Mouse (Mus musculus): ENCODE results near the gene Topbp1. TPM values are rescaled to one million over a fixed set of nuclear protein-coding genes. Genes with fewer than 3 reads are reported as not detected.
A peak's percentile ranks its signal among the peaks of the same experiment; 100 is the strongest.

Topbp1 gene
- total and polyA plus RNA-seq, 2 experiments = 1.9 to 8.4 TPM

DNA sequence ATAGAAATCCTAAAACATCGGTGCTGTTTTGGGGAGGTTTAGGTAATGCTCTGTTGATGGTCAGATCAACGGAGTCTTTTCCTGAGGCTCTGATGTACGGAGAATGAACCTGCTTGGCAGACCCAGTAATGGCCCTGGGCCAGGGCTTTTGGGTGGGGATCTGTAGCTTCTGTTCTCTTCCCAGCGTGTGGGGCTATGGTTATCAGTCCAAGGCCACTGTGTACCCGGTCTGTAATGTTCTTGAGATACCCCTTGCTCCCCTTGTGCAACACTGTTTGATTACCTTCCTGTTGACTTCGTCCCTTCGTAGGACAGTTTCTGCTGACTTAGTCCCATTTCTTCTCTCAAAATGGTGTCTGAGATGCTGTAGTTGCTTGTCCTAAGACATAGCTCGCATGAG is 3.9 kb upstream of the Topbp1 start:
- DNase-seq (ENCODE audit: extremely low read depth, low read depth, low spot score) = peak; percentile 66
- Histone ChIP-seq H3K36me3 (ENCODE audit: control insufficient read depth, insufficient read depth, low read length) (no peaks in the 10 kb centered on the region), H3K4me1 (ENCODE audit: control insufficient read depth, insufficient read depth, low read length) (peaks cover 2% of the 10 kb centered on the region; the same call in 1 of the 2 replicates), H3K9ac (ENCODE audit: low read depth, low read length) (no peak overlapping the region), H3K4me3 (ENCODE audit: insufficient read depth, low read depth, low read length) (no peak overlapping the region), H3K79me2 (ENCODE audit: control insufficient read depth, insufficient read depth, low read length) (no peaks in the 10 kb centered on the region), H3K27me3 (ENCODE audit: control insufficient read depth, insufficient read depth, low read length) (no peaks in the 10 kb centered on the region), H3K27ac (replicated peaks; ENCODE audit: insufficient read depth, low read depth, low read length) (no peak overlapping the region)
- 43% methylated on average over 8 of the region's 8 CpGs for WGBS
- TF ChIP-seq CTCF (IDR thresholded peaks at IDR 0.05; ENCODE audit: low read depth, low read length) = no peak
- TF ChIP-seq POLR2A (IDR thresholded peaks at IDR 0.05; ENCODE audit: extremely low read depth, insufficient read depth, low read length) = no peak

DNA sequence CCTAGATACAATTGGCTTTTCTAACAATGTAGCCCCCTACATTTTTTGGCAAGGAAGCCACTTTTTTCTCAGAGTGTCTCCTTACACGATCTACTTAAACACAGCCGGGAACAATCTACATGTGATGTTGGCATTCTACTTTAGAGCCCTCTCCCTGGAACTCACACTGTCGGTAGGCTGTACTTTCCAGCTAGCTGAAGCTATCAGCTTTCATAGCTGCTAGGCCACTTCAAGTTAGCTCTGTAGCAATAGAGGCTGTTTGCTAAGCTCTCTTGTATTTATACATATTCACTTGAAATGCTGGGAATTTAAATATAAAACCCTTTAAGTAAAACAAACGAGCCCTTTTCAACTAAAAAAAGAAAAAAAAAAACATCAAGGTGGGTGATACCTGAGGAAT is 2.8 kb upstream of the Topbp1 start:
- 68% methylated on average over 4 of the region's 4 CpGs for WGBS
- Histone ChIP-seq H3K4me3 (ENCODE audit: insufficient read depth, low read depth, low read length) (no peak overlapping the region), H3K27ac (replicated peaks; ENCODE audit: insufficient read depth, low read depth, low read length) (no peak overlapping the region), H3K36me3 (ENCODE audit: control insufficient read depth, insufficient read depth, low read length) (no peaks in the 10 kb centered on the region), H3K79me2 (ENCODE audit: control insufficient read depth, insufficient read depth, low read length) (no peaks in the 10 kb centered on the region), H3K4me1 (ENCODE audit: control insufficient read depth, insufficient read depth, low read length) (peaks cover 2% of the 10 kb centered on the region; the same call in 1 of the 2 replicates), H3K9ac (ENCODE audit: low read depth, low read length) (no peak overlapping the region), H3K27me3 (ENCODE audit: control insufficient read depth, insufficient read depth, low read length) (no peaks in the 10 kb centered on the region)
- DNase-seq (ENCODE audit: extremely low read depth, low read depth, low spot score) = no peak
- TF ChIP-seq CTCF (IDR thresholded peaks at IDR 0.05; ENCODE audit: low read depth, low read length) (no peak), POLR2A (IDR thresholded peaks at IDR 0.05; ENCODE audit: extremely low read depth, insufficient read depth, low read length) (no peak)

DNA sequence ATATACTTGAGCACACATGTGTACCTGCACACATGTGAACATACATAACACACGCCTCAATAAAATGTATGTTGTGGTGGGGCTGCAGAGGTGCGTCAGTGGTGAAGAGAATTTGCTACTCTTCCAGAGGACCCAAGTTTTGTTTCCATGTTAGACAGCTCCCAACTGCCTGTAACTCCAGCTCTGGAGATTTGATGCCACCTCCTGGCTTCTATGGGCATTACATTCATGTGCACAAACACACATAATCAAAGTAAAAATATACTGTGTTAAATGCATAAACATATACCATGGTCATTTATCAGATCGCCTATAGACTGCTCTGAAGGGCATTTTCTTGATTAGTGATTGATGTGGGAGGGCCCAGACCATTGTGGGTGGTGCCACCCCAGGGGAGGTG is 2.3 kb upstream of the Topbp1 start:
- Histone ChIP-seq H3K4me1 (ENCODE audit: control insufficient read depth, insufficient read depth, low read length) (peaks cover 2% of the 10 kb centered on the region; the same call in 1 of the 2 replicates), H3K9ac (ENCODE audit: low read depth, low read length) (no peak overlapping the region), H3K36me3 (ENCODE audit: control insufficient read depth, insufficient read depth, low read length) (no peaks in the 10 kb centered on the region), H3K27me3 (ENCODE audit: control insufficient read depth, insufficient read depth, low read length) (no peaks in the 10 kb centered on the region), H3K27ac (replicated peaks; ENCODE audit: insufficient read depth, low read depth, low read length) (no peak overlapping the region), H3K79me2 (ENCODE audit: control insufficient read depth, insufficient read depth, low read length) (no peaks in the 10 kb centered on the region), H3K4me3 (ENCODE audit: insufficient read depth, low read depth, low read length) (no peak overlapping the region)
- DNase-seq (ENCODE audit: extremely low read depth, low read depth, low spot score) = peak; percentile 55
- TF ChIP-seq CTCF (IDR thresholded peaks at IDR 0.05; ENCODE audit: low read depth, low read length) (peak; percentile 48), POLR2A (IDR thresholded peaks at IDR 0.05; ENCODE audit: extremely low read depth, insufficient read depth, low read length) (no peak)
- 24% methylated on average over 3 of the region's 3 CpGs for WGBS

DNA sequence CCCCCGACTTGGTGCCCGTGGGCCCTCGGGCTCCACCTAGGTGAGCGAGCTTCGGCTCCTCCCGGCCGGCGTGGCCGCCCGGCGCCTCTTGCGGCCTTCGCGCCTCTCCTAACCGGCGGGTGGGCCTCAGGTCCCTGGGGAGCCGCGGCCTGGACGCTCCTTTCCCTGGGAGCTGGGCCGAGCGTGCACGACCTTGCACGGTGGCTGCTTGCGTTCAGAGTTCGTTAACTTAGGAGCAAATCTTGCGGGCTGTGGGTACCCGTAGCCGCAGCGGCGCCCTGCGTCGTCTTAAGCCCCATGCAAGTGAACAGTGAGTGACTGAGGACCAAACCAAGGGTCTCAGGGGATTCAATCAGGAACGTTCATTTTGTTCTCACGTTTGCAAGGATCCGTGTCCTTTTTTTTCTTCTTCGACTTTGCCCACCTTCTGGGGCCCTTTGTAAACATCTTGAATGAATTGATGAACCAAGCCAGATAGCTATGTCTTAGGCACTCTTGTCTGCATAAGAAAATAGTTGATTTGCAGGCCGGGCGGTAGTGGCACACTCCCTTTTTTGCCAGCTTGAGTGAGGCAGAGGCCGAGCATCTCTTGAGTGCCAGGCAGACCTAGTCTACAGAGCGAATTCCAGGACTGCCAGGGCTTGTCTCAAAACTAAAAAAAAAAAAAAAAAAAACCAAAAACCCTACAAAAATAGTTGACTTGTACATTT is 472 bp downstream of the Topbp1 start:
- TF ChIP-seq POLR2A (IDR thresholded peaks at IDR 0.05; ENCODE audit: extremely low read depth, insufficient read depth, low read length) (no peak), CTCF (IDR thresholded peaks at IDR 0.05; ENCODE audit: low read depth, low read length) (no peak)
- Histone ChIP-seq H3K36me3 (ENCODE audit: control insufficient read depth, insufficient read depth, low read length) (peaks cover 9% of the 10 kb centered on the region; the same call in 1 of the 2 replicates), H3K27me3 (ENCODE audit: control insufficient read depth, insufficient read depth, low read length) (no peaks in the 10 kb centered on the region), H3K79me2 (ENCODE audit: control insufficient read depth, insufficient read depth, low read length) (no peaks in the 10 kb centered on the region), H3K9ac (ENCODE audit: low read depth, low read length) (peak overlapping the region; percentile 70), H3K27ac (replicated peaks; ENCODE audit: insufficient read depth, low read depth, low read length) (no peak overlapping the region), H3K4me1 (ENCODE audit: control insufficient read depth, insufficient read depth, low read length) (peaks cover 2% of the 10 kb centered on the region; the same call in 1 of the 2 replicates), H3K4me3 (ENCODE audit: insufficient read depth, low read depth, low read length) (peak overlapping the region; percentile 91)
- 2% methylated on average over 40 of the region's 40 CpGs for WGBS
- no peak for DNase-seq (ENCODE audit: extremely low read depth, low read depth, low spot score)

DNA sequence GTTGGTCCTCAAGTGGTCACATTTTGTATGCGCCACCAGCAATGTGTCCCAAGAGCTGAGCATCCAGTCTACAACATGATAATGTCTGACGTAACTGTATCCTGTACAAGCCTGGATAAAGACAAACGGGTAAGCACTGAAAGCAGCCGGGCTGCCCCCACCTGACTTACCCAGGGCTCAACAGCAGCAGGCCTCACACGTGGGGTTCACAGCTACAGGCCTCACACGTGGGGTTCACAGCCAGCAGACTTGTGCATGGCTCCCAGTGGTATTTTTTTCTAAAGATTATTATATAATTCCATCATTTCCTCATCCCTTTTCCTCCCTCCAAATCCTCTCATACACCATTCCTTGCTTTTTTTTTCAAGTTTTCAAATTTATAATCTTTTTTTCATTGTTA is 4.8 kb downstream of the Topbp1 start:
- Histone ChIP-seq H3K27me3 (ENCODE audit: control insufficient read depth, insufficient read depth, low read length) (no peaks in the 10 kb centered on the region), H3K27ac (replicated peaks; ENCODE audit: insufficient read depth, low read depth, low read length) (no peak overlapping the region), H3K4me3 (ENCODE audit: insufficient read depth, low read depth, low read length) (no peak overlapping the region), H3K4me1 (ENCODE audit: control insufficient read depth, insufficient read depth, low read length) (no peaks in the 10 kb centered on the region), H3K36me3 (ENCODE audit: control insufficient read depth, insufficient read depth, low read length) (peaks cover 27% of the 10 kb centered on the region), H3K79me2 (ENCODE audit: control insufficient read depth, insufficient read depth, low read length) (no peaks in the 10 kb centered on the region), H3K9ac (ENCODE audit: low read depth, low read length) (no peak overlapping the region)
- TF ChIP-seq CTCF (IDR thresholded peaks at IDR 0.05; ENCODE audit: low read depth, low read length) (no peak), POLR2A (IDR thresholded peaks at IDR 0.05; ENCODE audit: extremely low read depth, insufficient read depth, low read length) (no peak)
- no peak for DNase-seq (ENCODE audit: extremely low read depth, low read depth, low spot score)
- WGBS = 90% methylated on average over 6 of the region's 6 CpGs

DNA sequence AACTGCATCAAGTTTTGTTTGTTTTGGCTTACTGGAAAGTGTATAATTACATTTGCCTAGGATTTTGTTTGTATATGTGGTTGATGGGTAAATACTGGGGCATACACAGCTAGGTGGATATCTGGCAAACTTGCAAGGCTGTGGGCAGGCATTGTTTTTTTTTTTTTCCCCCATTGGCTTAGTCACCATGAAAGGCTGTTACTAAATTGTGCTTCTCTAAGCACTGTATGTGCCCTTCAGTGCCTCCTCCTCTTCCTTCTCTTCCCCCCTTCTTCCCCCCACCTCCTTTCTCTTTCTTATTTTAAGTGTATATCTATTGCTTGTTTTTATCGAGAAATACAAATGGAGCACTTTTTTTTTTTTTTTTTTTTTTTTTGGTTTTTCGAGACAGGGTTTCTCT is 19.7 kb downstream of the Topbp1 start:
- Histone ChIP-seq H3K36me3 (ENCODE audit: control insufficient read depth, insufficient read depth, low read length) (peaks cover 31% of the 10 kb centered on the region), H3K79me2 (ENCODE audit: control insufficient read depth, insufficient read depth, low read length) (no peaks in the 10 kb centered on the region)
- no peak for DNase-seq (ENCODE audit: extremely low read depth, low read depth, low spot score)

More for the DNA sequence above, 19.7 kb downstream of the Topbp1 start:
- peaks cover 2% of the 10 kb centered on the region; the same call in 1 of the 2 replicates for H3K4me1 ChIP-seq (ENCODE audit: control insufficient read depth, insufficient read depth, low read length)
- WGBS = 100% methylated on average over 1 of the region's 2 CpGs
- no peak overlapping the region for H3K4me3 ChIP-seq (ENCODE audit: insufficient read depth, low read depth, low read length)
- H3K27ac ChIP-seq (replicated peaks; ENCODE audit: insufficient read depth, low read depth, low read length) = no peak overlapping the region
- no peaks in the 10 kb centered on the region for H3K27me3 ChIP-seq (ENCODE audit: control insufficient read depth, insufficient read depth, low read length)
- no peak overlapping the region for H3K9ac ChIP-seq (ENCODE audit: low read depth, low read length)
- TF ChIP-seq POLR2A (IDR thresholded peaks at IDR 0.05; ENCODE audit: extremely low read depth, insufficient read depth, low read length) = no peak
- TF ChIP-seq CTCF (IDR thresholded peaks at IDR 0.05; ENCODE audit: low read depth, low read length) = no peak

Data from liver, adult 2 months (tissue).